Mouse (Mus musculus) liver, adult 2 months (tissue): Measurements from ENCODE around the gene 9330159F19Rik. TPM values are rescaled to one million over a fixed set of nuclear protein-coding genes. Genes with fewer than 3 reads are reported as not detected.

Source experiments
- DNase-seq: peaks from one replicate; pipeline ENCODE4 v3.0.0-alpha.2; 2011; ENCODE audit warnings: low read depth, low spot score; ENCODE audit errors: extremely low read depth
- H3K27ac ChIP-seq: fragments of 200-500 bp; replicated peaks from 2 replicates; pipeline ENCODE4 v1.5.1; 2012; ENCODE audit warnings: low read depth, mild to moderate bottlenecking, control low read depth, inconsistent platforms, low read length; ENCODE audit not compliant: insufficient read depth
- H3K27me3 ChIP-seq: fragments of 200-500 bp; 2 replicates; pipeline ENCODE4 v1.6.1; 2012; ENCODE audit warnings: mild to moderate bottlenecking, moderate library complexity, low read length, inconsistent platforms; ENCODE audit not compliant: control insufficient read depth, insufficient read depth
- H3K36me3 ChIP-seq: fragments of 200-500 bp; 2 replicates; pipeline ENCODE4 v1.6.1; 2012; ENCODE audit warnings: low read length, inconsistent platforms; ENCODE audit not compliant: control insufficient read depth, insufficient read depth
- H3K4me1 ChIP-seq: fragments of 200-500 bp; 2 replicates; pipeline ENCODE4 v1.6.1; 2011; ENCODE audit warnings: low read length; ENCODE audit not compliant: control insufficient read depth, insufficient read depth
- H3K4me3 ChIP-seq: fragments of 200-500 bp; 2 replicates; pipeline ENCODE4 v1.5.1; 2011; ENCODE audit warnings: low read depth, mild to moderate bottlenecking, control low read depth, low read length, moderate library complexity; ENCODE audit not compliant: insufficient read depth
- H3K79me2 ChIP-seq: fragments of 200-500 bp; 2 replicates; pipeline ENCODE4 v1.6.1; 2012; ENCODE audit warnings: inconsistent platforms, mild to moderate bottlenecking, low read length, moderate library complexity; ENCODE audit not compliant: control insufficient read depth, insufficient read depth
- H3K9ac ChIP-seq: fragments of 200-500 bp; 2 replicates; pipeline ENCODE4 v1.6.1; 2012; ENCODE audit warnings: low read depth, mild to moderate bottlenecking, control low read depth, inconsistent platforms, low read length
- CTCF ChIP-seq: fragments of 200-500 bp; IDR thresholded peaks from 2 replicates; pipeline ENCODE4 v1.5.1; 2011; ENCODE audit warnings: low read depth, low read length, control low read depth
- POLR2A ChIP-seq: fragments of 200-500 bp; IDR thresholded peaks from 2 replicates; pipeline ENCODE4 v1.6.1; 2011; ENCODE audit warnings: low read length, control low read depth; ENCODE audit not compliant: insufficient read depth; ENCODE audit errors: extremely low read depth
- WGBS: fragments of 180-500 bp; shearing (Covaris S2); methylation state at CpG from one replicate; pipeline ENCODE4 v1.1.7; 2018; 5-methylcytosine and 5-hydroxymethylcytosine counted together
- polyA plus RNA-seq: library from polyadenylated mRNA; depleted of rRNA; stranded (reverse); fragments of >200 nt; gene quantifications from 2 replicates; pipeline ENCODE4 v1.2.3, GENCODE M21; 2012; rRNA removed
- total RNA-seq: library from RNA; depleted of rRNA; stranded (reverse); fragments of >200 nt; gene quantifications from 2 replicates; pipeline ENCODE4 v1.2.3, GENCODE M21; 2014; rRNA removed

The 9330159F19Rik gene
- under 0.01 and 0.13 TPM in 2 replicates for total RNA-seq
- polyA plus RNA-seq, result not detected in 2 replicates

GRCm38 (mm10) chr10:29211453-29211852 lies at the start of gene 9330159F19Rik:
9330159F19Rik (plus strand) TSS chr10:29211606.
- no peak for DNase-seq
- TF ChIP-seq CTCF (no peak), POLR2A (no peak)
- no peaks in the 10 kb centered on the region for H3K79me2 ChIP-seq
- H3K36me3 ChIP-seq, result no peaks in the 10 kb centered on the region
- H3K27ac ChIP-seq, result no peak within 1 kb of the TSS
- WGBS, result 14% methylated on average over 4 of the region's 4 CpGs
- H3K27me3 ChIP-seq, result no peaks in the 10 kb centered on the region
- no peak within 1 kb of the TSS for H3K9ac ChIP-seq
- H3K4me3 ChIP-seq, result no peak within 1 kb of the TSS
- no peaks in the 10 kb centered on the region for H3K4me1 ChIP-seq

DNA sequence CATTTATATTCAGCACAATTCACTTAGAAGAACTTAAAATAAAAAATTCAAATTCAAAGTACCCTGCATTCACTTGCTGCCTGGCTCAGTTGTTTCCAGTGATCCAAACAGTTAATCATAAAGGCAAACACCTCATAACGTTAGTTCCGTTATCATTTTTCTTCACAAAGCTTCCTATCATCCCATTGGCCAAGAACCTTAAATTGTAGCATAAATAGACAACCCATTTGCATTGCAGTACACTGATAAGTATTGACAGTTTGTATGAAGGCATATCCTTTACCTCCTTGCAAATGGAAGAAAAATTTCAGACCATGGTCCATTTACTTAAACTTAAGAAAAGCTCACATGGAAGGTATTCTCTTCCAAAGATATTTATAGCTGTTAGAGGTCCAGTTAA lies 49.7 kb upstream of the 9330159F19Rik start:
- Histone ChIP-seq H3K4me3 (no peak overlapping the region), H3K27me3 (no peaks in the 10 kb centered on the region), H3K36me3 (no peaks in the 10 kb centered on the region), H3K79me2 (no peaks in the 10 kb centered on the region), H3K9ac (no peak overlapping the region), H3K4me1 (no peaks in the 10 kb centered on the region), H3K27ac (no peak overlapping the region)
- TF ChIP-seq CTCF (no peak), POLR2A (no peak)
- 75% methylated on average over 2 of the region's 2 CpGs for WGBS
- DNase-seq, result no peak

- H3K27ac ChIP-seq, result no peak overlapping the region
- no peaks in the 10 kb centered on the region for H3K36me3 ChIP-seq
- no peak overlapping the region for H3K4me3 ChIP-seq
- 69% methylated on average over 2 of the region's 2 CpGs for WGBS
- H3K9ac ChIP-seq, result no peak overlapping the region
- H3K79me2 ChIP-seq, result no peaks in the 10 kb centered on the region
- no peak for TF ChIP-seq CTCF
- TF ChIP-seq POLR2A, result no peak
- H3K27me3 ChIP-seq, result no peaks in the 10 kb centered on the region
- no peaks in the 10 kb centered on the region for H3K4me1 ChIP-seq
- DNase-seq, result no peak
Observed at GRCm38 (mm10) chr10:29173778-29174177, 37.6 kb upstream of the 9330159F19Rik start.

- DNase-seq, result no peak
- Histone ChIP-seq H3K36me3 (no peaks in the 10 kb centered on the region), H3K4me3 (no peak overlapping the region), H3K27me3 (no peaks in the 10 kb centered on the region), H3K79me2 (no peaks in the 10 kb centered on the region), H3K9ac (no peak overlapping the region), H3K27ac (no peak overlapping the region), H3K4me1 (no peaks in the 10 kb centered on the region)
- TF ChIP-seq POLR2A, result no peak
- TF ChIP-seq CTCF, result no peak
- WGBS, result 87% methylated on average over 3 of the region's 3 CpGs
Observed at GRCm38 (mm10) chr10:29175656-29176055, 35.8 kb upstream of the 9330159F19Rik start.

DNA sequence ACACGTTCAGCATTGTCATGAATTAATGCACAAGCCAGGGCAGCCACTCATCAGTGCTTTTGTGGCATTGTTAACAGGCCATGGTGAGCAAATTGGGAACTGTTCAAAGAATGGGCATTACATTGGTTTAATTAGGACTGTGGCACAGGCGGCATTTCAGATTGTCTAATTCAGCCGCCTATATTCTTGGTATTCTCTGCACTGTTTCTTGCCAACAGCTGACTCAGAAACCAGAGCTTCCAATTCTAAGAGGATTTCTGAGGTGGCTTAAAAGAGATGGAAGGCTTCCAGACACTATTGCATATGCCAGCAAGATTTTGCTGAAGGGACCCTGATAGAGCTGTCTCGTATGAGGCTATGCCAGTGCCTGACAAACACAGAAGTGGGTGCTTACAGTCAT lies 34.5 kb upstream of the 9330159F19Rik start:
- no peak overlapping the region for H3K9ac ChIP-seq
- no peak for DNase-seq
- TF ChIP-seq POLR2A, result no peak
- TF ChIP-seq CTCF, result no peak
- H3K27me3 ChIP-seq, result no peaks in the 10 kb centered on the region
- H3K79me2 ChIP-seq, result no peaks in the 10 kb centered on the region
- 80% methylated on average over 4 of the region's 4 CpGs for WGBS
- no peaks in the 10 kb centered on the region for H3K36me3 ChIP-seq
- no peaks in the 10 kb centered on the region for H3K4me1 ChIP-seq
- no peak overlapping the region for H3K4me3 ChIP-seq
- no peak overlapping the region for H3K27ac ChIP-seq

- Histone ChIP-seq H3K36me3 (no peaks in the 10 kb centered on the region), H3K4me1 (no peaks in the 10 kb centered on the region), H3K4me3 (no peak overlapping the region), H3K79me2 (no peaks in the 10 kb centered on the region), H3K9ac (no peak overlapping the region), H3K27me3 (no peaks in the 10 kb centered on the region), H3K27ac (no peak overlapping the region)
- no peak for DNase-seq
- TF ChIP-seq CTCF, result no peak
- WGBS, result 39% methylated on average over 2 of the region's 2 CpGs
Observed at GRCm38 (mm10) chr10:29178003-29178402, 33.4 kb upstream of the 9330159F19Rik start.
